Mouse (Mus musculus) myocyte (in vitro differentiated cells): ENCODE measurements around the gene Lrrc27.

Experiments
- MAX ChIP-seq: IDR thresholded peaks from one replicate; pipeline ENCODE4 v1.6.1; 2011; ENCODE audit warnings: low read depth, mild to moderate bottlenecking, control low read depth
- POLR2A ChIP-seq: IDR thresholded peaks from one replicate; pipeline ENCODE4 v1.6.1; 2011; ENCODE audit warnings: low read depth, mild to moderate bottlenecking, control low read depth, moderate library complexity; ENCODE audit not compliant: insufficient read length
- POLR2AphosphoS2 ChIP-seq: IDR thresholded peaks from one replicate; pipeline ENCODE4 v1.6.1; 2011; ENCODE audit warnings: low read depth, control low read depth; ENCODE audit not compliant: insufficient read length
- TCF3 ChIP-seq: IDR thresholded peaks from one replicate; pipeline ENCODE4 v1.6.1; 2011; ENCODE audit warnings: low read depth, control low read depth; ENCODE audit not compliant: insufficient read length

- no peak for TF ChIP-seq MAX
- no peak for TF ChIP-seq POLR2A
- TF ChIP-seq TCF3, result no peak
- no peak for TF ChIP-seq POLR2AphosphoS2
Measured at GRCm38 (mm10) chr7:139282037-139282436, 69.2 kb downstream of the Lrrc27 start.
